Comparison of ENCODE assay signal across 21 mouse cellular contexts in the genomic region with DNA sequence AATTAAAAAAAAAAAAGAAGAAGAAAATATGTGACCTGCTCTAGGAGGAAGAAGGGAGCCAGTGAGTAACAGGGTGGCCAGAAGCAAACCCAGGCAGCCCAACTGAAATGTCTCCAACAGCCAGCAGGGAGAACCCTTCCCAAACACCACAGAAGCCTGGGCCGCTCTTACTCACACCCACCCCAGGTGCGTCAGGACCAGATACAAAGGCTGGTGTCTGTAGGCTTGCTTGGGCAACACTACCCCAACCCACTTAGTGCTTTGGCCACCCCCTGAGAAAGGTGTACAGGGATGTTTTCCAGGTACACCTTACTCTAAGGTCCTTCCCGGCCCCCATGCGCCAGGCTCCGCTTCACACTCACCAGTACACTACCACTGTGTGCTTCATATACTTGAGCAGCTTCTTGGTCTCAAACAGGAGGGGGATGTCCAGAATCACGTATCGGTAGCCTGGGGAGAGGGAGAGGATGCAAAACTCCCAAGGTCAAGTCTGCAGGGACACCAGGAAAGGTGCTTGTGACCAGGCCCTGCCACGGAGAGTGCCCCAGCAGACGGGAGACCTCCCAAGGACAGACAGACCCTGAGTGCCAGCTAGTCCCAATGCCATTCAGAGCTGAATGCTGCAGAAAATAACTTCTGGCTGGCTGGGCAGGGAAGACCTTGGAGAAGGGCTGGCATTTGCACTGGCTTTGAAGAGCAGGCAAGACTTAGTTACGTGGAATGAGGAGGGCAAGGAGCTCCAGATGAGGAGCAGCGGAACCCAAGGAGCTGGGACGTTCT. TPM values are rescaled to one million over a fixed set of nuclear protein-coding genes. Genes with fewer than 3 reads are reported as not detected.
A peak's percentile ranks its signal among the peaks of the same experiment; 100 is the strongest.
DNase-seq lines count a peak whose midpoint lies in the region; ATAC-seq and TF ChIP-seq lines count a peak whose summit lies in the region.
"Had no signal": no experiment of that assay in that cellular context is flagged by ENCODE, and none has a peak within 500 bp of the region (broad histone marks: within the 10 kb centered on the region; RNA-seq: fewer than 3 reads in every experiment).

No protein-coding gene starts in this region.

- H3K4me2 ChIP-seq in heart, embryonic 12.5 days, result no peak overlapping the region
- no peak overlapping the region for H3K4me2 ChIP-seq in midbrain, embryonic 11.5 days
- H3K4me2 ChIP-seq: forebrain, embryonic 12.5 days; midbrain, embryonic 15.5 days had no signal

- peaks cover 0 to 7% of the 10 kb centered on the region in 2 experiments; a peak in 1 of 4 replicates for H3K4me1 ChIP-seq in ES-E14 (ENCODE audit: control insufficient read depth in 2 of 2, insufficient read depth in 2 of 2, low read length in 2 of 2, poor library complexity in 1 of 2)
- H3K4me1 ChIP-seq in heart, embryonic 12.5 days (replicated peaks), result peaks cover 42% of the 10 kb centered on the region
- peaks cover 17% of the 10 kb centered on the region for H3K4me1 ChIP-seq in midbrain, embryonic 11.5 days (ENCODE audit: control insufficient read depth, insufficient read depth, low read length)

- in situ Hi-C loops in ES-E14 (cut with MboI; ENCODE audit: low sequenced_read_pairs in 2 of 2, unreplicated experiment in 2 of 2), result loop anchor here in 1 of 2 experiments (10.0 kb wide), 1 partner anchor 102 kb away; no protein-coding TSS in a partner anchor

- H3K27ac ChIP-seq in ES-E14 (ENCODE audit: insufficient read depth, low read depth, low read length, poor library complexity, severe bottlenecking), result peak overlapping the region; percentile 11; the same call in 1 of the 2 replicates
- peak overlapping the region; percentile 91; the same call in 1 of the 2 replicates for H3K27ac ChIP-seq in heart, embryonic 12.5 days (ENCODE audit: poor library complexity, severe bottlenecking)
- H3K27ac ChIP-seq in midbrain, embryonic 11.5 days (ENCODE audit: low read depth, low read length), result no peak overlapping the region
- H3K27ac ChIP-seq: forebrain, embryonic 12.5 days; left cerebral cortex, adult 2 months; midbrain, embryonic 15.5 days had no signal

- WGBS in heart, embryonic 12.5 days, result 92% methylated on average over 12 of the region's 12 CpGs
- 95% methylated on average over 12 of the region's 12 CpGs for WGBS in midbrain, embryonic 11.5 days

- H3K27me3 ChIP-seq in heart, embryonic 12.5 days (replicated peaks), result peaks cover 4% of the 10 kb centered on the region
- H3K27me3 ChIP-seq in midbrain, embryonic 11.5 days (ENCODE audit: control insufficient read depth, insufficient read depth, low read length), result 0 out of 2 replicates have a peak, but pooled peaks cover 3% of the 10 kb centered on the region
- H3K27me3 ChIP-seq: midbrain, embryonic 15.5 days had no signal

- H3K4me3 ChIP-seq in ES-E14 (ENCODE audit: insufficient read depth in 1 of 2, low read depth in 1 of 2, low read length in 2 of 2, poor library complexity in 1 of 2, severe bottlenecking in 1 of 2), result no peak overlapping the region
- no peak overlapping the region for H3K4me3 ChIP-seq in heart, embryonic 12.5 days
- no peak overlapping the region for H3K4me3 ChIP-seq in midbrain, embryonic 11.5 days (ENCODE audit: low read depth, low read length)
- H3K4me3 ChIP-seq: forebrain, embryonic 12.5 days; heart, embryonic 15.5 days; left cerebral cortex, adult 2 months; megakaryocyte, embryonic 14.5 days; midbrain, embryonic 15.5 days had no signal

- peaks cover 51% of the 10 kb centered on the region for H3K36me3 ChIP-seq in ES-E14 (ENCODE audit: control insufficient read depth, insufficient read depth, low read length, poor library complexity, severe bottlenecking)
- peaks cover 51% of the 10 kb centered on the region for H3K36me3 ChIP-seq in heart, embryonic 12.5 days
- H3K36me3 ChIP-seq in midbrain, embryonic 11.5 days (ENCODE audit: control insufficient read depth, insufficient read depth, low read length), result peaks cover 25% of the 10 kb centered on the region

- ATAC-seq in heart, embryonic 12.5 days (ENCODE audit: insufficient number of reproducible peaks, low FRiP score), result no peak
- no peak for ATAC-seq in midbrain, embryonic 11.5 days (ENCODE audit: low FRiP score)
- ATAC-seq: activated CD4-positive, CD25-positive, alpha-beta regulatory T cell, adult 4 months; midbrain, embryonic 15.5 days had no signal

- H3K9me3 ChIP-seq in ES-E14 (ENCODE audit: control insufficient read depth, insufficient read depth, low read depth, low read length), result no peaks in the 10 kb centered on the region
- no peaks in the 10 kb centered on the region for H3K9me3 ChIP-seq in heart, embryonic 12.5 days (replicated peaks)
- no peaks in the 10 kb centered on the region for H3K9me3 ChIP-seq in midbrain, embryonic 11.5 days (ENCODE audit: control insufficient read depth, low read length)
- H3K9me3 ChIP-seq: forebrain, embryonic 12.5 days; heart, embryonic 15.5 days; megakaryocyte, embryonic 14.5 days; midbrain, embryonic 15.5 days had no signal

- no peak overlapping the region for H3K9ac ChIP-seq in ES-E14 (ENCODE audit: insufficient read depth, low read depth, low read length, poor library complexity, severe bottlenecking)
- H3K9ac ChIP-seq in heart, embryonic 12.5 days, result peak overlapping the region; percentile 58; the same call in 1 of the 2 replicates
- no peak overlapping the region for H3K9ac ChIP-seq in midbrain, embryonic 11.5 days (ENCODE audit: low read length)
- H3K9ac ChIP-seq: forebrain, embryonic 12.5 days; midbrain, embryonic 15.5 days had no signal

- DNase-seq in heart, adult 9 months (ENCODE audit: low spot score in 2 of 2), result peak; percentile 37 to 48
- no peak for DNase-seq in heart, adult 8-10 months (ENCODE audit: low spot score)
- no peak for DNase-seq in ES-E14 (ENCODE audit: low read depth, low spot score)
- DNase-seq in adrenal gland, adult (ENCODE audit: inconsistent age in 2 of 2, low spot score in 1 of 2), result peak; percentile 80 to 87
- no peak for DNase-seq in midbrain, embryonic 11.5 days (ENCODE audit: low spot score, missing footprints)
- no peak for DNase-seq in urinary bladder, postnatal 14 days (ENCODE audit: low spot score)
- DNase-seq: cerebellum, adult 9-11 months; kidney, adult 2 months; kidney, postnatal 10 days; left cerebral cortex, postnatal 4 days; liver; lung, adult 18-20 months; thymus, postnatal 4 days had no signal

TF ChIP-seq in ES-E14, 5 proteins besides CTCF, POLR2A, EP300 and RAD21:
- TF ChIP-seq HCFC1 (IDR thresholded peaks at IDR 0.05; ENCODE audit: borderline replicate concordance, insufficient read depth, low read length) (no peak), CHD2 (IDR thresholded peaks at IDR 0.05; ENCODE audit: low read depth, low read length) (no peak), ZC3H11A (IDR thresholded peaks at IDR 0.05; ENCODE audit: borderline replicate concordance, low read depth, low read length) (no peak), MAFK (IDR thresholded peaks at IDR 0.05; ENCODE audit: insufficient read depth, low read depth, low read length) (no peak), ZNF384 (IDR thresholded peaks at IDR 0.05; ENCODE audit: low read depth, low read length) (no peak)

RNA-seq across cellular contexts. Expression of a gene that starts 30.8 kb away (rescaled TPM):
- total RNA-seq in heart, adult 8-10 months (2022), result 10 to 100 TPM; 67.2 to 74.7 (median 70.0) TPM
- total RNA-seq in ES-E14 (2012; rRNA removed), result 57.1 and 61.0 TPM in 2 replicates
- polyA plus RNA-seq in heart, embryonic 12.5 days (2016; fragmentation: Nextera tagmentation; extraction: Ambion mirVana), result 46.9 and 50.4 TPM in 2 replicates
- polyA plus RNA-seq in midbrain, embryonic 11.5 days (2014; fragmentation: Nextera tagmentation; extraction: Ambion mirVana), result 45.6 and 51.3 TPM in 2 replicates

RNA-seq across cellular contexts. Expression of a gene that starts 31.0 kb away (rescaled TPM):
- 10 to 100 TPM; 54.2 to 95.5 (median 77.9) TPM for total RNA-seq in heart, adult 8-10 months (2022)
- 32.1 and 43.7 TPM in 2 replicates for total RNA-seq in ES-E14 (2012; rRNA removed)
- polyA plus RNA-seq in heart, embryonic 12.5 days (2016; fragmentation: Nextera tagmentation; extraction: Ambion mirVana), result 94.1 and 95.2 TPM in 2 replicates
- polyA plus RNA-seq in midbrain, embryonic 11.5 days (2014; fragmentation: Nextera tagmentation; extraction: Ambion mirVana), result 238 and 259 TPM in 2 replicates

RNA-seq across cellular contexts. Expression of a gene that starts 50.7 kb away (rescaled TPM):
- not detected for total RNA-seq in heart, adult 8-10 months (2022)
- 3.3 and 3.7 TPM in 2 replicates for total RNA-seq in ES-E14 (2012; rRNA removed)
- polyA plus RNA-seq in heart, embryonic 12.5 days (2016; fragmentation: Nextera tagmentation; extraction: Ambion mirVana), result 0.87 and 1.4 TPM in 2 replicates
- 15.1 and 17.4 TPM in 2 replicates for polyA plus RNA-seq in midbrain, embryonic 11.5 days (2014; fragmentation: Nextera tagmentation; extraction: Ambion mirVana)
- total RNA-seq: gastrocnemius, adult 8-10 months had no signal
- polyA plus RNA-seq: activated CD4-positive, CD25-positive, alpha-beta regulatory T cell, adult 4 months had no signal

Comparison
In these comparisons a context has a peak if more than half of its experiments do, and no peak if none do; other contexts are left out.
1. DNase-seq: peak in heart, adult 9 months (2 of 2) and adrenal gland, adult (2 of 2); none in heart, adult 8-10 months (single experiment), ES-E14 (single experiment), midbrain, embryonic 11.5 days (single experiment) and urinary bladder, postnatal 14 days (single experiment).